Mouse (Mus musculus) 3134 (cell line): ENCODE results near the gene H2-T22.
"Not testable (repeated sequence)": the region's sequence is repeated elsewhere in the genome, so short reads cannot be mapped to it uniquely, and the experiment has no call there.

ENCODE experiments used
- DNase-seq: peaks from one replicate; pipeline ENCODE4 v3.0.0-alpha.2; 2011; ENCODE audit warnings: low spot score; ENCODE audit not compliant: insufficient read length; ENCODE audit errors: extremely low read depth

Gene H2-T22

GRCm38 (mm10) chr17:36030046-36030702 lies 12.4 kb downstream of the H2-T22 start:
- DNase-seq, result not testable (repeated sequence)

GRCm38 (mm10) chr17:36028879-36029619 lies 13.5 kb downstream of the H2-T22 start:
- DNase-seq, result no peak

- no peak for DNase-seq
Measured at GRCm38 (mm10) chr17:36027663-36028062, 14.9 kb downstream of the H2-T22 start.

GRCm38 (mm10) chr17:36025901-36026300 lies 16.6 kb downstream of the H2-T22 start:
- no peak for DNase-seq

- no peak for DNase-seq
Measured at GRCm38 (mm10) chr17:36025197-36025596, 17.4 kb downstream of the H2-T22 start.

GRCm38 (mm10) chr17:36023710-36024654 lies 18.6 kb downstream of the H2-T22 start:
- DNase-seq, result peak; percentile 82

- DNase-seq, result no peak
Measured at GRCm38 (mm10) chr17:36022922-36023321, 19.6 kb downstream of the H2-T22 start.

GRCm38 (mm10) chr17:36022098-36022497 lies 20.4 kb downstream of the H2-T22 start:
- no peak for DNase-seq

- no peak for DNase-seq
Measured at GRCm38 (mm10) chr17:36021309-36021708, 21.2 kb downstream of the H2-T22 start.

- peak; percentile 63 for DNase-seq
Measured at GRCm38 (mm10) chr17:36020191-36021073, 22.1 kb downstream of the H2-T22 start, which contains the start of gene H2-T24. TSS of gene H2-T24 (minus strand) at chr17:36020560.

- no peak for DNase-seq
Measured at GRCm38 (mm10) chr17:36019519-36019918, 23.0 kb downstream of the H2-T22 start.

GRCm38 (mm10) chr17:36018979-36019378 lies 23.6 kb downstream of the H2-T22 start:
- no peak for DNase-seq

- DNase-seq, result no peak
Measured at GRCm38 (mm10) chr17:36017046-36017445, 25.5 kb downstream of the H2-T22 start.

- no peak for DNase-seq
Measured at GRCm38 (mm10) chr17:36014977-36015376, 27.6 kb downstream of the H2-T22 start.

GRCm38 (mm10) chr17:36004409-36004808 lies 38.1 kb downstream of the H2-T22 start:
- DNase-seq, result not testable (repeated sequence)

- DNase-seq, result no peak
Measured at GRCm38 (mm10) chr17:36003331-36003730, 39.2 kb downstream of the H2-T22 start.

GRCm38 (mm10) chr17:36001966-36002365 lies 40.6 kb downstream of the H2-T22 start:
- peak; percentile 78 for DNase-seq

- peak; percentile 81 for DNase-seq
Measured at GRCm38 (mm10) chr17:36001121-36001897, 41.2 kb downstream of the H2-T22 start.

- no peak for DNase-seq
Measured at GRCm38 (mm10) chr17:36000349-36000748, 42.2 kb downstream of the H2-T22 start.
